Mouse (Mus musculus): ENCODE results near the gene Acaa1a.

Acaa1a gene

GRCm38 (mm10) chr9:119388956-119389355 lies 49.5 kb downstream of the Acaa1a start:
- DNase-seq (ENCODE audit: low read depth, low spot score) = peak; percentile 63

- DNase-seq (ENCODE audit: low read depth, low spot score) = no peak
Measured at GRCm38 (mm10) chr9:119390214-119390613, 50.7 kb downstream of the Acaa1a start.

- DNase-seq (ENCODE audit: low read depth, low spot score) = no peak
Measured at GRCm38 (mm10) chr9:119394808-119395207, 55.3 kb downstream of the Acaa1a start.
